Mouse (Mus musculus): ENCODE measurements around the gene Picalm. TPM values are rescaled to one million over a fixed set of nuclear protein-coding genes. Genes with fewer than 3 reads are reported as not detected.

Picalm gene
- polyA plus RNA-seq, 1 experiment = 65.2 TPM

DNA sequence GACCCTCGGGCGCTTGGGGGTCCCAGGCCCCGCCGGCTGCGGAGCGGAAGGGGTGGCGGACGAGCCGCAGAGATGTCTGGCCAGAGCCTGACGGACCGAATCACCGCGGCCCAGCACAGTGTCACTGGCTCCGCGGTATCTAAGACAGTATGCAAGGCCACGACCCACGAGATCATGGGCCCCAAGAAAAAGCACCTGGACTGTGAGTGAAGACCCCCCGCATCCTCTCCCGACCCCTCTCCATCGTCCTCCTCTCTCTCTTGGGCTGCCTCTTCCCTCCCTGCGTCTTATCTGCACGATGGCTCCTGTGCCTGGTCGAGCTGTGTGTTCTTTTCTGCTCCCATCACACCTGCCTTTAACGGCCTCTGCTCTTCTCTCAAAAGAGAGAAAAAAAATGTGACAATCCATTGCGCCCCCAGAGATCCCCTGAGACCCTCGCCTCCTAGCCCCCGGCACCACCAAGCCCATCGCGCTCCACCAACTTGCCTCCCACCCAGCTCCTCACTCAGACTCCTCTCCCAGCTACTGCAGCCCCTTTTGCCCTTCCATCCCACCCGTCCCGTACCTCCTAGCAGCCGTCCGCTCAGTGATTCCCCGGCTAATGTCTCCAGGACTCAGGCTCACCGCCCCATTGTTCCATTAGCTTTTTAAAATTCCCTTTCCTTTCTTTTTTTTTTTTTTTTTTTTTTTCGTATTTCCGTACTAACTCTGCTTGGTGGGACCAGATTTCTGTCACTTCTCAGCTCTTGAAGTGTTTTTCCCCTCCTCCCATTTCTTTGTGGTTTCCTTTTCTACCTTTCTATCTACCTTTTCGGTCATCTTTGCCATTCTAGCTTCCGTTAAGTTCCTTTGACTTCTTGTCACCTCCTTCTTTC, 725 bp downstream of the Picalm start:
- Histone ChIP-seq H3K4me1 (replicated peaks; ENCODE audit: control insufficient read depth, insufficient read depth, low read length) (no peaks in the 10 kb centered on the region; the same call in 1 of the 2 replicates), H3K36me3 (ENCODE audit: control insufficient read depth, insufficient read depth, low read length) (no peaks in the 10 kb centered on the region), H3K27ac (ENCODE audit: control insufficient read depth, insufficient read depth, low read length) (peak overlapping the region; percentile 62), H3K4me3 (ENCODE audit: control insufficient read depth, insufficient read depth, low read length) (peak overlapping the region; percentile 97), H3K27me3 (ENCODE audit: control insufficient read depth, insufficient read depth, low read length) (no peaks in the 10 kb centered on the region)
- peak; percentile 51 for DNase-seq
- TF ChIP-seq POLR2A (IDR thresholded peaks at IDR 0.05; ENCODE audit: control insufficient read depth, extremely low read depth, insufficient read depth, low read length, poor library complexity) = no peak
- TF ChIP-seq CTCF (IDR thresholded peaks at IDR 0.05; ENCODE audit: borderline replicate concordance, control insufficient read depth, extremely low read depth, insufficient read depth, low read length, poor library complexity) = no peak
- under 1% methylated on average over 39 of the region's 39 CpGs for WGBS

DNA sequence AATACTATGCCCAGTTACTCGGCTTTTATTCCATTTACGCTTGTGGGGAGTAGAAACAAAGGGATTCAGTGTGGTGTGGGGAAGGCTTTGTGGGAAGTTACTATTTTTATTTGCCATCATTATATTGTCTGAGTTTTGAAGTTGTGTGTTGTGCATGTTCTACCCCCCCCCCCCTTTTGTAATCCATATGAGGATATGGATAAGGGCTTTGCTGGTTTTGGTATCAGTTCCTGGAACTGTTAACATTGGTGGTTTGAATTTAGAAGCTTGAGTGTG, 1.3 kb downstream of the Picalm start:
- Histone ChIP-seq H3K36me3 (ENCODE audit: control insufficient read depth, insufficient read depth, low read length) (no peaks in the 10 kb centered on the region), H3K27ac (ENCODE audit: control insufficient read depth, insufficient read depth, low read length) (no peak overlapping the region), H3K27me3 (ENCODE audit: control insufficient read depth, insufficient read depth, low read length) (no peaks in the 10 kb centered on the region), H3K4me3 (ENCODE audit: control insufficient read depth, insufficient read depth, low read length) (no peak overlapping the region), H3K4me1 (replicated peaks; ENCODE audit: control insufficient read depth, insufficient read depth, low read length) (no peaks in the 10 kb centered on the region; the same call in 1 of the 2 replicates)
- TF ChIP-seq POLR2A (IDR thresholded peaks at IDR 0.05; ENCODE audit: control insufficient read depth, extremely low read depth, insufficient read depth, low read length, poor library complexity) (no peak), CTCF (IDR thresholded peaks at IDR 0.05; ENCODE audit: borderline replicate concordance, control insufficient read depth, extremely low read depth, insufficient read depth, low read length, poor library complexity) (no peak)
- WGBS = 0% methylated on average over 2 of the region's 2 CpGs
- DNase-seq = no peak

DNA sequence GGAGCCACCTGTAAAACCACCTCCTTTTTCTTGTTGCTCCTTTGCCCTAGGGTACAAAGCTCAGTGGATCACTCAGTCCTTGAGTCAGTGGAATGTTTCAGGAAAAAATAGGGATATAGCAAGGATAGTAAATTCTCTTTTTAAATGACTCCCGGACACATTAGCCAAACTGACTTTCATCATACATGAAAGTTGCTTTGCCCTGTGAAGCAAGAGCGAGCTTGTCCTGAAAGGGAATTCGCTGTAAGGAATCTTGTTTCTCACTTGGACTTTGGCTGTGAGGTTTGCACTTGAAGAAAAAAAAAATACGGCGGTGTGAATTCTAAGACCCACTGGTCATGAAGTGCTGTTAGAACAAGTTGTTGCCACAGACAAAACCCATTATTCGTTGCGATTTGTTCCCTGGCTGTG, 1.8 kb downstream of the Picalm start:
- no peaks in the 10 kb centered on the region for H3K36me3 ChIP-seq (ENCODE audit: control insufficient read depth, insufficient read depth, low read length)
- no peak for TF ChIP-seq POLR2A (IDR thresholded peaks at IDR 0.05; ENCODE audit: control insufficient read depth, extremely low read depth, insufficient read depth, low read length, poor library complexity)
- TF ChIP-seq CTCF (IDR thresholded peaks at IDR 0.05; ENCODE audit: borderline replicate concordance, control insufficient read depth, extremely low read depth, insufficient read depth, low read length, poor library complexity) = no peak
- no peak overlapping the region for H3K27ac ChIP-seq (ENCODE audit: control insufficient read depth, insufficient read depth, low read length)
- no peaks in the 10 kb centered on the region for H3K27me3 ChIP-seq (ENCODE audit: control insufficient read depth, insufficient read depth, low read length)
- H3K4me1 ChIP-seq (replicated peaks; ENCODE audit: control insufficient read depth, insufficient read depth, low read length) = peaks cover under 1% of the 10 kb centered on the region
- WGBS = 19% methylated on average over 7 of the region's 7 CpGs
- DNase-seq = no peak
- H3K4me3 ChIP-seq (ENCODE audit: control insufficient read depth, insufficient read depth, low read length) = peak overlapping the region; percentile 18; the same call in 1 of the 2 replicates

DNA sequence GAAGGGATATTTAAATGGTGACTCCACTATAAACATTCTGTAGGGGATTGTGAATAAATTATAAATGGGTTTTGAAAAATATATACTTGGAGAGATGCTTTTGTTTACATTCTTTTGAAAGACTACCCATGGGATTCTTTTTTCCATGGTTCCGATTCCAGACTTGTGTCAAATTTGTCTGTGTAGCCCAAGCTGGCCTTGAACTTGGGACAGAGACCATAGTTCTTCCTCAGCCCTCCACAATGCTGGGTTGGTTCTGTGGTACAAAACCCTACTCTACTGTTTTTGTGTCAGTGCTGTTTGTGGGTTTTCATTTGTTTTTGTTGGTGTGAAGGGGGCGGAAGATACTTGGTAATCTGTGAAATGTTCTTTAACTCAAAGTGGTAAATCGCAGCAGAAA, 2.3 kb downstream of the Picalm start:
- no peaks in the 10 kb centered on the region for H3K36me3 ChIP-seq (ENCODE audit: control insufficient read depth, insufficient read depth, low read length)
- H3K27me3 ChIP-seq (ENCODE audit: control insufficient read depth, insufficient read depth, low read length) = no peaks in the 10 kb centered on the region
- DNase-seq = no peak
- peaks cover 3% of the 10 kb centered on the region for H3K4me1 ChIP-seq (replicated peaks; ENCODE audit: control insufficient read depth, insufficient read depth, low read length)
- H3K4me3 ChIP-seq (ENCODE audit: control insufficient read depth, insufficient read depth, low read length) = no peak overlapping the region
- TF ChIP-seq CTCF (IDR thresholded peaks at IDR 0.05; ENCODE audit: borderline replicate concordance, control insufficient read depth, extremely low read depth, insufficient read depth, low read length, poor library complexity) = no peak
- no peak for TF ChIP-seq POLR2A (IDR thresholded peaks at IDR 0.05; ENCODE audit: control insufficient read depth, extremely low read depth, insufficient read depth, low read length, poor library complexity)
- WGBS = 48% methylated on average over 3 of the region's 3 CpGs
- H3K27ac ChIP-seq (ENCODE audit: control insufficient read depth, insufficient read depth, low read length) = no peak overlapping the region

DNA sequence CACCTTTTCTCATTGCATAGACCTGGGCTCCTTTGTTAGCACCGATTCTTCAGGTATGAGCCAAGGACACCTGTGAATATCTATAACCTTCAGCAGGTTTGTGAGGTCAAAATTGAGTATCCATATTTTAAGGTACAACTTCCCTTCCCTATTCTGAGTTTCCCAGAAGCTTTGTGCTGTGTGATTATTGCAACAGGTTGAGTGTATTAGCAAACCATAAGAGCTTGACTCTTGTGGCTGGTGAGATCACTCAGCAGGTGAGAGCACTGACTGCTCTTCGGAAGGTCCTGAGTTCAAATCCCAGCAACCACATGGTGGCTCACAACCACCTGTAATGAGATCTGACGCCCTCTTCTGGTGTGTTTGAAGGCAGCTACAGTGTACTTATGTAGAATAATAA, 6.7 kb downstream of the Picalm start:
- Histone ChIP-seq H3K27me3 (ENCODE audit: control insufficient read depth, insufficient read depth, low read length) (no peaks in the 10 kb centered on the region), H3K4me3 (ENCODE audit: control insufficient read depth, insufficient read depth, low read length) (no peak overlapping the region), H3K27ac (ENCODE audit: control insufficient read depth, insufficient read depth, low read length) (no peak overlapping the region), H3K4me1 (replicated peaks; ENCODE audit: control insufficient read depth, insufficient read depth, low read length) (peaks cover 3% of the 10 kb centered on the region), H3K36me3 (ENCODE audit: control insufficient read depth, insufficient read depth, low read length) (no peaks in the 10 kb centered on the region)
- no peak for DNase-seq
- TF ChIP-seq CTCF (IDR thresholded peaks at IDR 0.05; ENCODE audit: borderline replicate concordance, control insufficient read depth, extremely low read depth, insufficient read depth, low read length, poor library complexity) (no peak), POLR2A (IDR thresholded peaks at IDR 0.05; ENCODE audit: control insufficient read depth, extremely low read depth, insufficient read depth, low read length, poor library complexity) (no peak)
- WGBS = 89% methylated on average over 3 of the region's 3 CpGs

DNA sequence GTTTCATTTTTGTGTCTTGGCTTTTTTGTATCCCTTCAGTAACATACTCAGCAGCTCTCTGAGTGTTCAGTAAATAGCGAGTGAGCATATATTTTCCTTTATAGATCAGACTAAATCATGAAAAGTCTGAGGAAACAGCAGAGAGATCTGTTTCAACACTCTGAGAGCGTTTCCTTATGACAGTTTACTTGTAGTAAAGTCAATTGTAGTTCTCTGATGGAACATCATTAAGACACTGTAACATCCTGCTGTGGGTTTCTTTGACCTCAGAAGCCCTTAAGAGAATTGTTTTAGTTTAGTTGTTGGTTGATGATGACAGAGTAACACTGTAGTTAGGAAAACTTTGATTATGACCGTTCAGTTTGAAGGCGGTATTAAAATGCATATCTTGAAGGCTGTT, 8.3 kb downstream of the Picalm start:
- Histone ChIP-seq H3K27ac (ENCODE audit: control insufficient read depth, insufficient read depth, low read length) (no peak overlapping the region), H3K4me1 (replicated peaks; ENCODE audit: control insufficient read depth, insufficient read depth, low read length) (peaks cover 3% of the 10 kb centered on the region), H3K27me3 (ENCODE audit: control insufficient read depth, insufficient read depth, low read length) (no peaks in the 10 kb centered on the region), H3K4me3 (ENCODE audit: control insufficient read depth, insufficient read depth, low read length) (no peak overlapping the region), H3K36me3 (ENCODE audit: control insufficient read depth, insufficient read depth, low read length) (no peaks in the 10 kb centered on the region)
- no peak for DNase-seq
- TF ChIP-seq CTCF (IDR thresholded peaks at IDR 0.05; ENCODE audit: borderline replicate concordance, control insufficient read depth, extremely low read depth, insufficient read depth, low read length, poor library complexity) (no peak), POLR2A (IDR thresholded peaks at IDR 0.05; ENCODE audit: control insufficient read depth, extremely low read depth, insufficient read depth, low read length, poor library complexity) (no peak)
- WGBS = 41% methylated on average over 4 of the region's 4 CpGs

Data from thymus, adult 2 months (tissue).